Mouse (Mus musculus) spleen, postnatal 10 days (tissue): ENCODE data around the gene Plxna2.

Source experiments
- DNase-seq, 2 experiments: peaks; one replicate each; pipeline ENCODE4 v3.0.0; 2021 to 2022; ENCODE audit warnings: low spot score in 2 of 2

Plxna2 gene

DNA sequence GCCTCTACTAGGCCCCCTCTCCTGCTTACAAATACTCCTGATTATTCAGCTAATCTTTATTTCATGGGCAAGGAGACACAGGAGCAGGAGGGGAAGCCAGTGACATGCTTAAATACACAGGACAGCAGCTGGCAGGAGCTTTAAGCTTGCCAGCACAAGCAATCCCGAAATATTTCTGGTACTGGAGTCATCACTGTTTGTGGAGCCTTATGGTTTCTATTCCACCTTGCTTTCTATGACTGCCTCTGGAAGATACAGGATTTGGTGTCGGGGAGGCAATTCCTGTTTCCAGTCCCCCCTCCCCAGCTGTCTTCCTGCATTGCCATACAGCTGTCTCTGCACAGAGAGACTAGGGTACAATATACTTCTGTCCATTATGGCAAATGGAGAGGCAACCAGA lies 4.7 kb downstream of the Plxna2 start:
- DNase-seq: no peak

DNA sequence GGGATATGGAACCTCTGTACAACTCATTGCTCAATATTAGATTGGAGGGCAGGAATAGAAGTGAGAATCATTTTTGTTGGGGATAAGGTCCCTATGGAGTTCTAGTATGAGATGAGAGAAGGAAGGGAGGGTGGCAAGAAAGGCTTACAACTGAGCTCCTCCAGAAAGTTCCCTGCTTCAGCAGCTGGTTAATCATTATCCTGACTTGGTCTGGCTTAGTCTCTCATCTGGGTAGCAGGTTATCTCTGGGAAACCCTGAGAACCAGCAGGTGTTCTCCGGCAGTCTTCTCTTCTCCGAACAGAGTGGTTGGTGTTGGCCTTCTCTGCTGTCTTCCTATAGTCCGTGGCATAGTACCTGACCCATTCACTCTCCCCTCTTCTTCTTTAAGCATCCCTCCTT lies 5.6 kb downstream of the Plxna2 start:
- DNase-seq: no peak

DNA sequence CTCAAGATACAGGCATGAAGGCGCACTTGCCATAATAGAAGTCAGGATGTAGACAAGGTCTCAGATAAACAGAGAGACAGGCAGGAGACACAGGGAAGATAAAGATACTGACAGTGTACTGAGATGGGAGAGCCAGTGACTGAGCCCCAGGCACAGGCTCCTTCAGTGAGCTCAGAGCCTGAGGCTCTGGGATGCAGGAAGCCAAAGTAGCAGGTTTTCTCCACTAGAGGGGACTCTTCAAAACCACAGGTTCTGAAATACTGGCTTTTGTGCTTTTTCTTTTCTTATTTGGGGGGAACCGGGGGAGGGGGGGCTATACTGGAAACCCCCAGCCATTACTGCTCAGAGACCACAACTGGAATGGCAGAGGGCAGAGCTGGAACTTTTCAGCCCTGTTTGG lies 6.4 kb downstream of the Plxna2 start:
- DNase-seq: no peak

DNA sequence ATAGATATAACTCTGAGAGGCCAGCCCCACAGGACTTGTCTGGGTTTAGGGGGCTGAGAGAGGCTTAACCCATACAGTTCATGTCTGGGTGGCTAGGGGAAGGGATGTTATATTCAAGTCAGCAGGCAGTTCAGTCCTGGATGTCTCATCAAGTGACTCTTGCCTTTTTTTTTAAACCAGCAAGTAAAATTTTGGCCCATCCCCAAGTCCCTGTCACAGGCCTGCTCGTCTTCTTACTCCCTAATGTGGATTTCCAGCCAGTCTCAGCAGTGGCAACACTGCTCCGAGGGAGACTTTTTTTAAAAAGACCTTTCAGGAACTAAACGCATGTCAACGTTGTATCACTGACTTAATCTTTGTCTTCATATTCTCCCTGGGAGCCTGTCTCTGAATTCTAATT lies 7.0 kb downstream of the Plxna2 start:
- no peak for DNase-seq

DNA sequence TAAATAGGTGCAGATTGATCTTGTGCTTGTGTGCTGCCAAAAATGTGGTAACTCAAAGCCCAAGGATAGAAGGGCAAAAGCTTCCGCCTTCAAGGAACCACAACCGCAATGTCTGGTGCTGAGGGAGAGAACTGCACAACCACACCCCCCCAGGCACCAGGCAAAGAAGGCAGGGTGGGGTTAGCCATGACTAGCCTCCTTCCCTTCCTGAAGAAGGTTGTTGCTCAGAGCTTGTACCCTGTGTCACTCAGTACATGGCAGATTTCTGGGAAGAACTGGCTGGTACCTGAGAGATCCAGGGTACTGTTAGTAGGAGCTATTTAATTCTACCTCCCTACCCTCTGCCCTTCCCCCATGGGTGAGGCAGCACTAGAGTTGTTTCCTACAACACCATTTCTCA lies 8.1 kb downstream of the Plxna2 start:
- no peak for DNase-seq

DNA sequence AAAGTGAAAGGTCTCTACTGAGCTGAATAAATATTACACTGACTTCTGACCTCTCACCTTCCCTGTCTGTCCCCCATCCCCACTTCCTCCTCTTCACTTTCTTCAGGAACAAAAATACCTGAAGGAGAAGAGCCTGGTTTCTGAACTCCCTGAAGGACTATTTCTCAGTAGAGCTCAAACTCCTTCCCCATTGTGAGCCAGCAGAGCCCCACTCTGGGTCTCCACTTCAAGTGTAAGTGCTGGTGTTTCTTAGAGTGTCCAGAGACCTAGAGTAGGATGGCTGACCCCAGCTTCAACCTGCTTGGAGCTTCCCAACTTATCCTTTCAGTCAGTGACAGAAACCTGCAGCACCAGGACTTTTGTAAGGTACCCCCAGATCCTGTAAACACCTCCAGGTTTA lies 9.3 kb downstream of the Plxna2 start:
- DNase-seq: no peak

DNA sequence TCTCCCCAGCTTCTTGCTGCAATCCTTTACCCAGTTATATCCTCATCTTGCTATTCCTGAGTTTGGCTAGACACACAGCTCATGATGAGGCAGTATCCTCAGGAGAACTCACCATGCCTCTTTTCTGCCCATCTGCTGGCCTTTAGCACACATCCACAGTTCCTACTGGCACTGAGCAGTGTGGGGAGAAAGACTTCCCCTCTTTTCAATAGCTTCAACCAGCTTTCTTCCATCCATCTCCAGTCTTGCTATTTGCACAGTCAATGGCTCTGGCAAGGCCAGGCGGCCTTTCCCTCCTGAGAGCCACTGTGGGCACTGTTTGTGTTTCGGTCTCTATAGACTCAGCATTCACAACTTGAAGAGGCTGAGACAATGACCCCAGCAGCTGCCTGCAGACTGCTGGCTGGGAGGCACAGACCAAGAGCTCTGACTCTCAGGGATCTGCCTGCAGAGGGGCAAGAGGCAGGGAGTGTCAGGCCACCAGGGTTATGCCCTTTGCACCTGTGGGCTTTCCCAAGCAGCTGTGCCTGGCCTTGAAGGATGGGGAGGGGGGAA lies 11.2 kb downstream of the Plxna2 start:
- DNase-seq: no peak

DNA sequence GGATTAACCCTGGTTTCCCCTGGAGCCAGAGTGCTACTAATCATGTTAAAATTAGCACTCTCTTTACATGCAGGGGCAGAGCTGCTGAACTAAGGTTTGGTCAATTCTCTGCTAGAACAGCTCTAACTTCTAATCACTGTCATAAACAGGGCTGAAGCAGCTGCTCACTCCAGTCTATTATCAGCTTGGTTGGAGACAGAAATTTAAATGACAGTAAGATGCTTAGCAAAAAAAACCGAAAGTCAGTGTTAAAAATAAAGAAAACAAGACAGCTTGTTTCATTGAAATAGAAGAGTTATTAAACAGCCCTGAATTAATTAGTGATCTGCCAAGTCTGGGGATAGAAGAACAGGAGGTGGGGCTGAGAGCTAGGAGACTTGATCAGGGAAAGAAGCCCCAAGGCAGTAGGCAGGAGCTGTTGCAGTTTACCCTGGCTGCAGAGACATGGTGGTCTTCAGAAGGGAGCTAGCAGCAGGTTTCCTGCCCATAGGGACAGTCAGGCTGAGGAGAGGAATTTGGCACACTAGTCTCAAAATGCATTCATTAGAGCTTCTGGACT lies 12.6 kb downstream of the Plxna2 start:
- no peak for DNase-seq

DNA sequence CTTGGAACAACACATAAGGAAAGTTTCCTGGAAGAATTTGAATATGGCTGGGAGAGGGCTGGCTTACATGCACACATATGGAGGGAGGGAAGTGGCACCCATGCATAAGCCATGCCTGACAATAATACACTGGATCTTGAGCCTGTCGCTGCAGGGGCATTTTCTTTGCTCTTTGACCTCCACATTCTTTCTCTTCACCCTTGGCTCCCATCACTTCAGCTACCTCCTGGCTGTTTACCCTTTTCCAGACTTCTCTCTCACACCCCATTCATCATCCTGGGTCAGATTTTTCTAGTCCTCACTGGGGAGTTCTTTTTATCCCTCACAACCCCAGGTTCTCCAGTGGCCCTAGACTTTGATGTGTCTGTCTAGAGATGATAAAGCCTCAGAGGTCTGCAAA lies 13.6 kb downstream of the Plxna2 start:
- no peak for DNase-seq

DNA sequence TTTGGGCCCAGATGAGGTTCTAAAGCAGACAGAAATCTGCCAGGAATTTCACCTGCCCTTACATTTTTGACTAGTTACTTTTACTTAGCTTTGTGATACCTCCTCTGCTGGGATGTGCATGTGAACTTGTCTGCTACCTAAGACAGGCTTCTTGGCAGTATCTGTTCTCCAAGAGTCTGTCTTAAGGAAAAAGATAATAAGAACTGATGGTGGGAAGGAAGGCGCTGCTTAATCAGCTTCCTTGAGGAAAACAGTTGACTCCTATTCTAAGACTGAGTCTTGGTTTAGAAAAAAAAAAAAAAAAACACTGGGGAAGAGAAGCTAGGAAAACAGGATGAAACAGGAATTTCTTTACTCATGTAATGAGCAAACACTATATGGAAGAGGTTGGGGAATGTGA lies 14.0 kb downstream of the Plxna2 start:
- DNase-seq: no peak

DNA sequence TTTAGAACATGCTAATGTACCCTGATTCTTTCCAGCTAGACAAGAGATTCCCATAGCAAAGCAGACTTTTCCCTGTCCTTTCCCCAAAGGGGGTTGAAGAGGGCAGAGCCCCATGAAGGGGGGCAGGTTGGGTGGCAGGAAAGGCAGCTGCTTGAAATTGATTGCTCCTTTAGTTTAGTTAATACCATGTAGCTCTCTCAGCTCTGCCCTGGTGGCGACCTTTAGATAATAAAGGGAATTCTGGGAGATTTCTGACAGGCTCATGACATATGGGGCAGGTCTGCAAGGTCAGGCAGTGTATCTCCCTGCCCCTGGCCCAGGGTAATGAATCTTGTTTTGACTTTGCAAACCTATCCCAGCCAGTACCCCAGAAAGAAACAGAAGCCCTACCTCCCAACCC lies 17.4 kb downstream of the Plxna2 start:
- DNase-seq: no peak

DNA sequence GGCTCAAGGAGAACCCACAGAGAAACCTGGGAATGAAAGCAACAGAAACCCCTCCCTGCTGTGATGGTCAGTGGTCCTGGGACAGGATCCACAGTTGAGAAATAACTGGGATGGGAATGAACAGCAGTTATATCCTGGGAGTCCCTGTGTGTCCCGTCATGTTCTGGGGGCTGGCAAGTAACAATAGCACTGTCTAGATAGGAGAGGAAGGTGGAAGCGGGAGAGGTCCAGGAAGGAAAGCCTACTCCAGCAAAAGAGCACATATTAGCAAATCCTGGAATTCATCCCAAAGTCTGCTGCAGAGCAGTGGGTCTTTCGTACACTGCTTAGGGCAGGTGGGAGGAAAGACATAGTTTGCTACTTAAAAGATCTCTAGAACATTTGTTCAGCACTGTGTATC lies 17.9 kb downstream of the Plxna2 start:
- DNase-seq: no peak

DNA sequence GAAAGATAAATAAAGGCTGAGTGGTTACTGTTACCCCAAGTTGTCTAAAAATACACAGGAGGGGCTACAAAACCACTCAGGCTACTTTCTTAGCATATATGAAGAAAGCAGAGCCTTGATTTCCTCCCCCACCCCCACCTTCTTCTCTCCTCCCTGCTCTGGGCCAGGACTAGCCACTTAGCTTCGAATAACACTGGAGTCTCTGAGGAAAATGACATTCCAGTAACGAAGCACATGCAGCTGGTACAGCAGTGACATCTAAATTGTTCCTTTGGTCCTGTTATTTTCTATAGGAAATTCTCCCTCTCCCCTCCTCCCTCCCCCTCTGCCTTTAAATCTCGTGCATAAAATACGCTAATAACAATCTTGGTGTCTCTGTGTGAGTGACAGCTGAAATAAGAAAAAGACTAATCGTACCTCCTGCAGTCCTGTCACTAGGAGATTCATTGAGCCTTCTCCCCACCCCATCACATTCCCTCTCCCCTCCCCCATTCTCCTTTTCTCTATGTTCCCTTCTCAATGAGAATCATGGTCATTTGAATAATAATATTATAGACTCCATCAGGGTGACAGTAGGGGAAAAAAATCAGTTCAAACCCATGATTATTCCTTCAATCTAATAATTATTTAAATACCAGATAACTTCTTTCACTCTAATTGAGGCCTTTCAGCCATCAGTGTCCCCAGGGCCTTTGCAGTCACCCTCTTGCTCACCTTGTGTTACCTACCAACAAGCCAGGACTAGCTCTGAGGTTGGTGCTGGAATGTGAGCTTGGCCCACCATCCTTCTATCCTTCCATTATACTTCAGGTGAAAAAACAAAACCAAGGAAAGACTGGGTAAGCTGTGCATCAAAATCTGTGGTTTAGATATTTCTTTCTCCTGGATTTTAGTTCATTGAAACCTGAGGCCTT lies 19.6 kb downstream of the Plxna2 start:
- DNase-seq: no peak

DNA sequence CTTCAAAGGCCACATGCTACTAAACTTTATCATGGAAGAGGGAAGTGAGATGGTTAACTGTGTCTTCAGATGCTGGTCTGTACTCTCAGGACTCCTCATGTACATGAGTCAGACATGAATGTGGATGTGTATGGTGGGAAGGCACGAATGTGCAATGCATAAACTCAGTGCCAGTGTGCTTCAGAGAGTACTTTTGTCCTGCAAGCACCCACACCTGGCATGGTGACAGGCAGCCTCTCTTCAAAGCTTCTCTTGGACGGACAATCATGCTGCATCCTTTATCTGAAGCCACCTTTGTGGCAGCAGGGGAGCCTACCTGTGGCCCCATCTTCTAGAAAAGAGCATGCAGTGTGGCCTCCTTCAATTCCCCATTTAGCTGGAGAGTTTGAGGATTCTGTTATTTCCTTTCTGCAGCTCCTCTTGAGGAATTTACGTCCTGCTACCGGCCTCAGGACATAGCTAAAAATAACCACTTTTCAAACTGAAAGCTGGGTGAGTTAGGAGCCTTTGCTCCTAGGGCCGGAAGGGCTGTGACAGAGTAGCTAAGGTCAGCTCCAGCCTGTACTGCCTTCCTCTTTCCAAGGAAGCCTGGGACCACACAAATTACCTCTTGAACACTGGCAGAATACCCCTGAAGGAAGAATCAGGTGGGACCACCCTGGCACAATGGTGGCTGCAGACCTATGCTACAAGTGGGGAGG lies 23.7 kb downstream of the Plxna2 start:
- DNase-seq: no peak

DNA sequence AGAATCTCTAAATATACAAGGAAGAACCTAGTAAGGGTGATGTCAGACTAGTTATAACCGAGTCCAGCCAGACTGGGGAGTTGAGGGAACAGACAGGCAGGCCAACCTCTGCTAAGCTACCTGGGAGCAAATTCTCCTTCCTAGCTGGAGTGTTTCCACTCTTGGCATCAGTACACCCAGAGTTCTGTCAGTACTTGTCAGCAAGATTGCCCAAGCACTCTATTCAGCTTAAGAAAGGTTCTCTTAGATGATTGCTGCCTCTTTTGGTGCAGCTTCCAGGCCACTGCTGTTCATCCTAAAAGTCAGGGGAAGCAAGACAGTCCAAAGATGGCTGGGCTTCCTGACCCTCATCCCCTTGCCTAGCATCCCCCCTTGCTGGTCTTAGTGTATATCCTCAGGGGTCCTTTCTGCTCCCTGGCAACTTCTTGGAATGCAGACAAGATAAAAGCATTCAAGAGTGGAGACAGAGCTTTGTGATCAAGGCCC lies 24.3 kb downstream of the Plxna2 start:
- DNase-seq: no peak

DNA sequence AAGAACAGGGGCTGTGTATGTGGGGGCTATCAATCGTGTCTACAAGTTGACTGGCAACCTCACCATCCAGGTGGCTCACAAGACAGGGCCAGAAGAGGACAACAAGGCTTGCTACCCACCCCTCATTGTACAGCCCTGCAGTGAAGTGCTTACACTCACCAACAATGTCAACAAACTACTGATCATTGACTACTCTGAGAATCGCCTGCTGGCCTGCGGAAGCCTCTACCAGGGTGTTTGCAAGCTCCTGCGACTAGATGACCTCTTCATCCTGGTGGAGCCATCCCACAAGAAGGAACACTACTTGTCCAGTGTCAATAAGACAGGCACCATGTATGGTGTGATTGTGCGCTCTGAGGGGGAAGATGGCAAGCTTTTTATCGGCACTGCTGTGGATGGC lies 25.9 kb downstream of the Plxna2 start:
- DNase-seq: no peak

DNA sequence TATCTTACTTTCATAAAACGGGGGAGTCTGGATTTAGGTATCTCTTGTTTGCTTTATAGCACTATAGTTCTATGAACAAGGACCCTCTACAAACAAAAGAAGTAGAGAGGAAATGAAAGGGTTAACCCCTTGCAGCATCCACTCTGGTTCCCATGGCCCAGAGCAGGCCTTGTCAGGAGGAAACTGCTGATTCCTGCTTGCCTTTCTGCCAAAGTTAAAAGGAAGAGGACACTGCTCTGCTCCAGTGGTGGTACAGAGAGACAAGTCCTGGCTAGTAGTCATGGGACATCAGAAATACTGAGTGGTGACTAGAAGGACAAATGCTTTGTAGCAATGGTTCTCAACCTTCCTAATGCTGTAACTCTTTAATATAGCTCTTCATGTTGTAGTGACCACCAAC lies 27.9 kb downstream of the Plxna2 start:
- DNase-seq: no peak

DNA sequence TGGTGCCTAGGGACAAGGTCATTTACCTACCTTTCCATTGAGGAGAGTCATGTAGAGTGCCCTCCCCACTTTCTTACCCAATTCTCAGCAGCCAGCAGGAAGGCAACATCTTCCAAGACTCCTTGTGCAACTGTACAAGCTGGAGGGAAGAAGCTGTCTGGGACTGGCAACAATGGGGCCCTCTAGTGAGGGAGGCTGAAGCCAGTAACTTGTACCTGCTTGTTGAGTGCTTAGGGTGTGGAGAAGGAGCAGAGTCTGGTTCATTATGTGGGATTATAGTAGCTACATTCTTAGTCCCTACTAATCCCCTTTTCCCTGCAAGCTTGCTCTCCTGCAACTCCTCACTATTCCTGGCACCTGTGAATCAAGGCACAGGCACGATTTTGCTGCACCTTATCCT lies 32.1 kb downstream of the Plxna2 start:
- DNase-seq: no peak

DNA sequence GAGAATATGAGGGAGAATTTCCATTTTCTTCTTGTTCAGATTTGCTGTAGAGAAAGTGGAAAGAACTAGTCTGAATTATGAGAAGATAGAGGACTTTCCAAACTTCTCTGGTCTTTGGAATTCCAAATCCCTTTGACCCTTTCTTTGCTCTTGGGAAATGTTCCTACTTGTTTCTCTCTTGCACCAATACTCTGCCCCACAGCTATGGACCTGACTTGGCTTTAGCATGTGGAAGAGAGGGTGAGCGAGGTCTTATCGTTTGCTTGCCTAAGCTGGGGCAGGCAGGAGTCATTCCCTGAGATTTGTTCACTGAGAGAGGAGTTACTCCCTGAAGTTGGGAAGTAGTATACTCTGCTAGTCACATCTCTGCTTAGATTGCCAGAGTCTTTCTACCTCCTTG lies 32.5 kb downstream of the Plxna2 start:
- no peak for DNase-seq

DNA sequence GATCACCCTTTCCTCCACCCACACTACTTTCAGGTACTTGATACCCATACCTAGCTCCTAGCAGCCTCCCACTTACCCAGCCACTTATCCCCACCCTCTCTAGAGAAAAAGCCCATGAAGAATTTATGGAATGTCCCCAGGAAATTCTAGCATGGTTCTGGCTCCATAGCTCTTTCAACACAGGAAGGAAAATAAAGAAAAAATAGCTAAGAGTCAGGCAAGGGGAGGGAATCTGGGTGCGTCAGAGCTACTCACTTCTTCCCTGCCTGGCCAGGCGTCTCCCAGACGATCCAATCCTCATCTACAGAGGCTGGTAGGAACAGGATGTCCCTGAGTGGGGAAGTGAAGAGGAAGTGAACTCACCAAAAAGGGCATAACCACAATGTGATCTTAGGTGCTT lies 34.0 kb downstream of the Plxna2 start:
- no peak for DNase-seq

DNA sequence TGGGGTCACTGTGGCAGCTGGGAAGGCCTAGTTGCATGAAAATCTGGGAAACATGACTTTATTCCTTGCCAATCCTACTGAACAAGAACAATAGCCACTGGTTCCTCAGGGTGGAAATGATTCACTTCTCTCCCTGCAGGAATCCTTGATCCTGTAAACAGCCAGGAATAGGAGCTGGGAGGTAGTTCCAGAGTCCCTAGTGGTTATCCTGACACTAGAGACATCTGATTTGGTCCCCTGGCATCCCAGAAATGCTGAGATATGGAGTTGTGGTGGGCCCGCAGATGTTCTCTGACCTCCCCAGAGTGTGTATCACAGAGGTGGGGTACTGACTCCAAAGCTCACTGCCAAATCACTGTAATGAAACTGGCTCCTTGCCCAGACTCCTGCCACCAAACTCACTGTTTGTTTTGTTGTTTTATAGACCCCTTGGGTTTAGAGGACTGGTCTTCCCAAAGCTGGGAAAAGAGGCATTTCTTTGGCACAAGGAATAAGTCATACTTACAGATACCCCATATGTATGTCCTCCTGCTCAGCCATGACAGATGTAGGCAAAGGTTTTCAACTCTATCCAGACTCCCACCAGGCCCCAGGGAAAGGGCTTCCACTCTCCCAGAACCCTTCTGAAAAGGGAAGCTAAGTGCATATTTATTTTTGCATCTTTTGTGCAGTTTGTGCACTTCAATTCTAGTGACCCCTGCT lies 40.6 kb downstream of the Plxna2 start:
- DNase-seq: no peak
